Mouse (Mus musculus): Measurements from ENCODE around the gene Fzd1. TPM values are rescaled to one million over a fixed set of nuclear protein-coding genes. Genes with fewer than 3 reads are reported as not detected.

Fzd1 gene
- polyA plus RNA-seq, 1 experiment from 2014 or later, result 7.5 TPM

DNA sequence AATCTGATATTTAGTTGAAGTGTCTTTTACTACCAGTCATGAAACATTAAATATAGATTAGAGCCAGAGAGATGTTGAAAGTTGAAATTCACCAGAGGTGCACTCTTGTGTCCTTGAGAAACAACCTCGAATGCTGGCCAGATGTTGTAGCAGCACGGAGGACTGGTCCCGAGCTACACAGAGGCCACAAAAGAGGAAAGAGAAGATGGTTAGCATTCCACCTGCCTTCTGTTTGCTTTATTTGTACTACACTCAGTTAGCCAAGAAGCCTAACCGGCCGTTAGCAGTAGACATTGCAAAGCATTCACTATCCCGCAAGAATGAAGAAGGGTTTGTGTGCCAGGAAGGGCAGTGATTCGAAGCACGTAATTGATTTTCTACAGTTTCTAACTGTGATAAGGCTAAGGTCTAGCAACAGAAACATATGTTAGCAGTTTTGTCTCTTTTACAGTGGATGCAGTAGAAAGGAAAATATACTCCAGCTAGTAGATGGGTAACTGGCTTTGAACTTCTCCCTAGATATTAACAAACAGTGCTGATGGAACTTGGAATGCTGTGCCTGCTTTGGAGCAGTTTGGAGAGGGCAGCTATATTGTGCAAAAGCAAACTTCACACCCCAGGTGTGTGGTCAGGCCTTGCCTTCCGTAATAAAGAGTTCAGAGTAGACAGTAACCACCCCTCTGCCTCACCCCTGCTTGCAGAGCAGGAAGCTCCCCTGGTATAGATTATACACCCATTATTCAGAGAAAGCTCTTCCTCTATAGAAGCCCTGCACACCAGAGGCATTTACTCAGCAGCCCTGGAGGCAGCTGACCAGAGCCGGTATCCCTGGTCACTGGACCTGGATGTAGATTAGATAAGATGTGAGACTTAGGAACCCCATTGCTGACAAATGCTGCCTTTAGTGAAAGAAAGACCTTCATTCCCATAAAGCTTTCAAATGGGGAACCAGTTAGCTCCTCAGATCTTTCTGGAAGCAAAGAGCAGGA, 25.3 kb downstream of the Fzd1 start:
- Histone ChIP-seq H3K9me3 (ENCODE audit: control insufficient read depth, low read length) (no peaks in the 10 kb centered on the region), H3K36me3 (ENCODE audit: control insufficient read depth, insufficient read depth, low read length) (no peaks in the 10 kb centered on the region), H3K9ac (ENCODE audit: low read depth, low read length) (no peak overlapping the region), H3K27me3 (replicated peaks; ENCODE audit: control insufficient read depth, insufficient read depth, low read length) (no peaks in the 10 kb centered on the region), H3K4me3 (ENCODE audit: low read length) (no peak overlapping the region), H3K27ac (ENCODE audit: low read depth, low read length) (no peak overlapping the region), H3K4me2 (ENCODE audit: low read length) (no peak overlapping the region), H3K4me1 (ENCODE audit: control insufficient read depth, insufficient read depth, low read depth, low read length) (peaks cover 4% of the 10 kb centered on the region; the same call in 1 of the 2 replicates)
- ATAC-seq, result peak; percentile 34; the same call in 1 of the 2 replicates
- WGBS, result 39% methylated on average over 10 of the region's 10 CpGs

DNA sequence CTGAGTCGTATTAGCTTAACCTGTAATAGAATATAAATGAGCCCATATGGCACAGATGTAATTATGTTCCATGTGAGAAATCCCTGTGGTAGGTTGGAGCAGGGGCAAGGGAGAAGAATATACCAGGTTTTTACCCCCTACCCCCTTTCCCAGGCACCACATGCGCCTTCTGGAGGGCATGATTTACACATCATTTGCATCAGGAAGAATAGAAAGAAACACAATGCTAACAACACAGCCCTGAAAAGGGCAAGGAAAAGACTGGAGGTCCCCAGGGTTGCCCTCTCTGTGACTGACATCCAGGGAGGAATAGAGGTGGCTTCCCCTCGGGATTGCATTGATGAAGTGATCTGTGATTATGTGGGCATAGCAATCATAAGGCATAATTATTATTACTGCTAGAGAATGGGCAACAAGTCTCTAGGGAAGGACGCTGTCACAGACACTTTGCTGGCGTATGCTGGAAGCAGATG, 26.1 kb downstream of the Fzd1 start:
- 25% methylated on average over 5 of the region's 5 CpGs for WGBS
- Histone ChIP-seq H3K4me2 (ENCODE audit: low read length) (no peak overlapping the region), H3K27ac (ENCODE audit: low read depth, low read length) (no peak overlapping the region), H3K4me3 (ENCODE audit: low read length) (no peak overlapping the region), H3K9ac (ENCODE audit: low read depth, low read length) (no peak overlapping the region), H3K4me1 (ENCODE audit: control insufficient read depth, insufficient read depth, low read depth, low read length) (peaks cover 4% of the 10 kb centered on the region; the same call in 1 of the 2 replicates), H3K36me3 (ENCODE audit: control insufficient read depth, insufficient read depth, low read length) (no peaks in the 10 kb centered on the region), H3K9me3 (ENCODE audit: control insufficient read depth, low read length) (no peaks in the 10 kb centered on the region), H3K27me3 (replicated peaks; ENCODE audit: control insufficient read depth, insufficient read depth, low read length) (no peaks in the 10 kb centered on the region)
- peak; percentile 68 for ATAC-seq

DNA sequence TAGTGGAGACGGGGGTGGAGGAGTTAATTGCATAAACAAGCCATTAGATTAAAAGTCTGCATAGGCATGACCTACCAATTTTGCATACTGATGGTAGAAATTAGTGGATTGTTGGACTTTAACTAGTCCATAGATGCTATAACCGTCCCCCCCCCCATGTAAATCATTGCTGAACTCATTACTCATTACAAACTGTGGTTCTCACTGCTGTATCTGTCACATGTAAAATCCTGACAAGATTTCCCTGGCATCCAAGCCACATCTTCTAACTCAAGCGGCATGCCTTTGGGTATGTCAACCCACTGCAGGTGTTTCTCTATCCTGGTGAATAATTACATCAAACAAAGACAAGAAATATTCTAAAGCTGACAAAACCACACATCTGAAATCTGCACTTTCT, 26.8 kb downstream of the Fzd1 start:
- 68% methylated on average over 3 of the region's 3 CpGs for WGBS

More for the DNA sequence above, 26.8 kb downstream of the Fzd1 start:
- H3K36me3 ChIP-seq (ENCODE audit: control insufficient read depth, insufficient read depth, low read length), result no peaks in the 10 kb centered on the region
- no peak overlapping the region for H3K9ac ChIP-seq (ENCODE audit: low read depth, low read length)
- no peaks in the 10 kb centered on the region for H3K9me3 ChIP-seq (ENCODE audit: control insufficient read depth, low read length)
- H3K4me3 ChIP-seq (ENCODE audit: low read length), result no peak overlapping the region
- H3K4me2 ChIP-seq (ENCODE audit: low read length), result no peak overlapping the region
- H3K4me1 ChIP-seq (ENCODE audit: control insufficient read depth, insufficient read depth, low read depth, low read length), result peaks cover 4% of the 10 kb centered on the region; the same call in 1 of the 2 replicates
- H3K27me3 ChIP-seq (replicated peaks; ENCODE audit: control insufficient read depth, insufficient read depth, low read length), result no peaks in the 10 kb centered on the region
- ATAC-seq, result no peak
- no peak overlapping the region for H3K27ac ChIP-seq (ENCODE audit: low read depth, low read length)

Small RNA genes within 50 kb of the gene (microRNA-seq; reads per million reads assigned to microRNA genes)
- not detected for gene Gm44483

All from hindbrain, embryonic 16.5 days (tissue).